Mouse (Mus musculus) CH12.LX (cell line): Measurements from ENCODE around the gene Gm10972. TPM values are rescaled to one million over a fixed set of nuclear protein-coding genes. Genes with fewer than 3 reads are reported as not detected.
"Not testable (repeated sequence)": the region's sequence is repeated elsewhere in the genome, so short reads cannot be mapped to it uniquely, and the experiment has no call there.

ENCODE experiments used
- DNase-seq: peaks from one replicate; pipeline ENCODE4 v3.0.0-alpha.2; 2013; ENCODE audit errors: extremely low read depth
- H3K27ac ChIP-seq: 2 replicates; pipeline ENCODE4 v1.5.1; 2012; ENCODE audit warnings: low read depth, mild to moderate bottlenecking, control low read depth, moderate library complexity; ENCODE audit not compliant: insufficient read depth
- H3K27me3 ChIP-seq: replicated peaks from 2 replicates; pipeline ENCODE3; 2012; ENCODE audit warnings: inconsistent platforms
- H3K36me3 ChIP-seq, 2 experiments: replicated peaks in 1 of 2; 2 replicates each; pipeline versions ENCODE3 to v1.6.1; 2012; ENCODE audit warnings: inconsistent platforms in 1 of 2, low read length in 1 of 2, mild to moderate bottlenecking in 1 of 2, mixed read lengths in 1 of 2, moderate library complexity in 1 of 2; ENCODE audit not compliant: control insufficient read depth in 1 of 2, insufficient read depth in 1 of 2
- H3K4me1 ChIP-seq, 2 experiments: 2 replicates each; pipeline ENCODE4 v1.6.1; 2012; ENCODE audit warnings: inconsistent platforms in 1 of 2, moderate library complexity in 1 of 2; ENCODE audit not compliant: insufficient read depth in 2 of 2, control insufficient read depth in 1 of 2
- H3K4me2 ChIP-seq: 2 replicates; pipeline ENCODE4 v1.6.1; 2012; ENCODE audit warnings: low read depth, mild to moderate bottlenecking, control low read depth; ENCODE audit not compliant: poor library complexity, insufficient read depth, severe bottlenecking
- H3K4me3 ChIP-seq, 3 experiments: fragments of 150-350 bp in 1 of 3; sonication (generic) in 1 of 3; replicated peaks in 1 of 3; 2 replicates each; pipeline versions ENCODE3 to v1.5.1; 2011 to 2012; ENCODE audit warnings: low read depth in 2 of 3, low read length in 2 of 3, mild to moderate bottlenecking in 2 of 3, moderate library complexity in 2 of 3, control low read depth in 1 of 3, improper control_type of control experiment in 1 of 3, inconsistent platforms in 1 of 3, mixed read lengths in 1 of 3; ENCODE audit not compliant: poor library complexity in 1 of 3
- H3K79me2 ChIP-seq: replicated peaks from 2 replicates; pipeline ENCODE4 v1.6.1; 2012; ENCODE audit warnings: mild to moderate bottlenecking, moderate library complexity; ENCODE audit not compliant: control insufficient read depth, poor library complexity, insufficient read depth, severe bottlenecking; ENCODE audit errors: extremely low read depth
- H3K9ac ChIP-seq: 2 replicates; pipeline ENCODE4 v1.6.1; 2012; ENCODE audit warnings: low read depth, mild to moderate bottlenecking, control low read depth, moderate library complexity; ENCODE audit not compliant: insufficient read depth
- H3K9me3 ChIP-seq: replicated peaks from 2 replicates; pipeline ENCODE3; 2012; ENCODE audit warnings: low read length, inconsistent platforms, mixed read lengths
- CHD1 ChIP-seq: IDR thresholded peaks from 2 replicates; pipeline ENCODE4 v1.6.1; 2012; ENCODE audit warnings: low read depth, low read length, improper control_type of control experiment, inconsistent platforms
- JUND ChIP-seq: conservative IDR thresholded peaks from 2 replicates; pipeline ENCODE4 v1.6.1; 2011; ENCODE audit warnings: low read depth, low read length, improper control_type of control experiment
- MAFK ChIP-seq: IDR thresholded peaks from 2 replicates; pipeline ENCODE4 v1.6.1; 2011; ENCODE audit warnings: low read length, improper control_type of control experiment; ENCODE audit not compliant: insufficient replicate concordance
- NRF1 ChIP-seq: IDR thresholded peaks from 2 replicates; pipeline ENCODE4 v1.6.1; 2014; ENCODE audit warnings: low read depth, mild to moderate bottlenecking, inconsistent platforms, low read length, improper control_type of control experiment, moderate library complexity
- POLR2A ChIP-seq: IDR thresholded peaks from 2 replicates; pipeline ENCODE4 v1.6.1; 2011; ENCODE audit warnings: low read depth, mild to moderate bottlenecking, improper control_type of control experiment, low read length
- RAD21 ChIP-seq: IDR thresholded peaks from 2 replicates; pipeline ENCODE4 v1.6.1; 2011; ENCODE audit warnings: low read depth, mild to moderate bottlenecking, low read length, improper control_type of control experiment, moderate library complexity
- SIN3A ChIP-seq: IDR thresholded peaks from 2 replicates; pipeline ENCODE4 v1.6.1; 2012; ENCODE audit warnings: low read length, improper control_type of control experiment, inconsistent platforms
- UBTF ChIP-seq: IDR thresholded peaks from 2 replicates; pipeline ENCODE4 v1.6.1; 2012; ENCODE audit warnings: low read depth, mild to moderate bottlenecking, inconsistent platforms, low read length, improper control_type of control experiment, moderate library complexity
- USF2 ChIP-seq: conservative IDR thresholded peaks from 2 replicates; pipeline ENCODE4 v1.6.1; 2011; ENCODE audit warnings: low read depth, low read length, improper control_type of control experiment
- ZMIZ1 ChIP-seq: IDR thresholded peaks from 2 replicates; pipeline ENCODE4 v1.6.1; 2012; ENCODE audit warnings: low read depth, mild to moderate bottlenecking, inconsistent platforms, low read length, improper control_type of control experiment
- ZNF384 ChIP-seq: IDR thresholded peaks from 2 replicates; pipeline ENCODE4 v1.6.1; 2012; ENCODE audit warnings: low read depth, low read length, improper control_type of control experiment, inconsistent platforms
- dilution Hi-C: fragments of 300-500 bp; cut with MboI; formaldehyde crosslinking; loops from 2 replicates; pipeline ENCODE4 v1.14.3; 2020; ENCODE audit warnings: low sequenced_read_pairs; ENCODE audit not compliant: extremely low pct_unique_long_range_greater_than_20kb, extremely low pct_ligation_motif_present
- in situ Hi-C: fragments of 300-500 bp; cut with MboI; formaldehyde crosslinking; loops from 3 replicates; pipeline ENCODE4 v1.14.3; 2019; ENCODE audit warnings: low sequenced_read_pairs, low pct_ligation_motif_present, low pct_unique_long_range_greater_than_20kb, mixed read lengths
- polyA plus RNA-seq: library from polyadenylated mRNA; unstranded; fragments of >175 nt; gene quantifications from 2 replicates; pipeline ENCODE4 v1.2.1, GENCODE M21; 2012; ENCODE audit warnings: low read depth; ENCODE audit not compliant: insufficient read length
- total RNA-seq, 2 experiments: library from RNA; depleted of rRNA; stranded (reverse); fragments of 300-350 nt in 1 of 2; fragments of >200 nt in 1 of 2; gene quantifications; 2 replicates each; pipeline ENCODE4 v1.2.3; 2012 to 2014

Gm10972 gene
- total and polyA plus RNA-seq, 3 experiments = not detected

DNA sequence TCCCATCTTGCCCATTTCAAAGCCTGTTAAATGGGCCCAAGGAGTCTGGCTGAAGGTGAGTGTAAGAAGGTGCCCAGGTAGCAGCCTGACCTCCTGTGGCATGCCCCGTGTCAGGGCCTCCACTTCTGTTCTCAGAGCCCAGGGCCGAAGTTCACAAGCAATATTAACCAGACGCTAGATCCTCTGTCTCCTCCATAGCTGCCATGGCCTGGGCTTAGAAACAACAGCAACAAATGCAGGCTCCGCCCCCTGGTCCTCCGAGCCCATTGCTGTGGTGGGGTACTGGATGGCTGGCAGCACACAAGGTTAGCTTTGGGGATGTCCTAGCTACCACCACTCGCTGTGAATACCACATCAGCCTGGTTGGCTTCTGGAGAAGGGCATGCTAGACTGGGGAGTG, 47.2 kb downstream of the Gm10972 start:
- H3K4me3 ChIP-seq, H3K36me3 ChIP-seq, H3K4me1 ChIP-seq, in situ Hi-C loops, H3K27ac ChIP-seq, dilution Hi-C loops, H3K79me2 ChIP-seq, H3K4me2 ChIP-seq, DNase-seq, H3K27me3 ChIP-seq, H3K9ac ChIP-seq, H3K9me3 ChIP-seq: not testable (repeated sequence)

DNA sequence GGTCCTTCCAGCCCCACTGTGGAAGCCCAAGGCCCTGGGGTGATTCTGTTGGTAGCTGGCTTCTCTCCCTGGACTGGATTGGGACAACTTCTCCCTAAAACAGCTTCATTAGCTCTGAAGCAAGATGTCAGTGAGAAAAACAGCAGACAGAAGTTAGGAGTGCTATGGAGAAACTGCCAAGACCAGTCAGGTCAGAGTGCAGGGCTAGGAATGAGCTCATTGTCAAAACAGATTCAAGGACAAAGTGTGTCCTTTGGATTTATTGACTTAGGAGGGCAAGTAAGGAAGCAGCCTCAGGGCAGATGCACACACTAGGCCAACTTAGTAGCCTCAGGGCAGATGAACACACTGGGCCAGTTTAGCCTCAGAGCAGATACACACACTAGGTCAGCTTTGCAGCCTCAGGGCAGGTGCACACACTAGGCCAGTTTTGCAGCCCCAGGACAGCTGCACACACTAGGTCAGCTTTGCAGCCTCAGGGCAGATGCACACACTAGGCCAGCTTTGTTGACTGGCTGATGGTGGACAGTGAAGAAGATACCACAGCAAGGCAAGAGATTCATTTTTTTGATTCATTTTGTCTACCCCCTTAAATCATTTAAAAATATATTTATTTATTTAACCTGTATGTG, 47.8 kb downstream of the Gm10972 start:
- H3K4me2 ChIP-seq = no peak overlapping the region
- no peaks in the 10 kb centered on the region for H3K27me3 ChIP-seq
- H3K9ac ChIP-seq = no peak overlapping the region
- no peak for DNase-seq
- no peaks in the 10 kb centered on the region for H3K9me3 ChIP-seq
- no peaks in the 10 kb centered on the region for H3K79me2 ChIP-seq
- in situ Hi-C loops = no loop called here
- no peaks in the 10 kb centered on the region for H3K4me1 ChIP-seq
- dilution Hi-C loops = no loop called here
- no peak overlapping the region for H3K4me3 ChIP-seq
- no peaks in the 10 kb centered on the region for H3K36me3 ChIP-seq
- no peak overlapping the region for H3K27ac ChIP-seq
- TF ChIP-seq RAD21 = no peak
- TF ChIP-seq UBTF = no peak
- no peak for TF ChIP-seq JUND
- TF ChIP-seq ZNF384 = no peak
- no peak for TF ChIP-seq SIN3A
- no peak for TF ChIP-seq CHD1
- TF ChIP-seq NRF1 = no peak
- TF ChIP-seq POLR2A = no peak
- TF ChIP-seq USF2 = no peak
- TF ChIP-seq MAFK = no peak
- no peak for TF ChIP-seq ZMIZ1

DNA sequence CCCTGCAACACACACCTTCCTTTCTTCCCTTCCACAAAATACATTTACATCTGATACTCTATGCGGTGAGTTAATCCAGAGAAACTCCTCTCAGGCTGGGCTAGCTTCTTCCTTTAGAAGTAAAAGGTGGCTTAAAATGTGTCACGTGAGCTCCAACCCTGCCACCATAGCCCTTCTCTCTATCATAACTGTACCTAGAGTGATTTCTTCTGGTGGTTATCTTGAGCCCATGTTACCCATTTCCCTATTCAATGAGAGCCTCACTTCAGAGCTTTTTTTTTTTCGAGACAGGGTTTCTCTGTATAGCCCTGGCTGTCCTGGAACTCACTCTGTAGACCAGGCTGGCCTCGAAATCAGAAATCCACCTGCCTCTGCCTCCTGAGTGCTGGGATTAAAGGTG, 48.8 kb downstream of the Gm10972 start:
- H3K27me3 ChIP-seq, in situ Hi-C loops, H3K4me1 ChIP-seq, H3K4me2 ChIP-seq, DNase-seq, H3K9ac ChIP-seq, H3K79me2 ChIP-seq, H3K9me3 ChIP-seq, H3K36me3 ChIP-seq, dilution Hi-C loops, H3K4me3 ChIP-seq, H3K27ac ChIP-seq: not testable (repeated sequence)

Other genes starting within 250 kb of the Gm10972 start
- gene Lingo4, start 244.6 kb upstream of the Gm10972 start, total RNA-seq (2012; rRNA removed) = not detected in 2 replicates
- not detected in 2 replicates for gene Lingo4, start 244.6 kb upstream of the Gm10972 start, total RNA-seq (2014; rRNA removed)
- not detected in 2 replicates for gene Lingo4, start 244.6 kb upstream of the Gm10972 start, polyA plus RNA-seq
- gene Tdrkh, start 229.8 kb upstream of the Gm10972 start, total RNA-seq (2012; rRNA removed) = not detected in 2 replicates
- not detected in 2 replicates for gene Tdrkh, start 229.8 kb upstream of the Gm10972 start, total RNA-seq (2014; rRNA removed)
- not detected in 2 replicates for gene Tdrkh, start 229.8 kb upstream of the Gm10972 start, polyA plus RNA-seq
- gene Mrpl9, start 199.8 kb upstream of the Gm10972 start, total RNA-seq (2012; rRNA removed) = 114 and 128 TPM in 2 replicates
- 110 and 111 TPM in 2 replicates for gene Mrpl9, start 199.8 kb upstream of the Gm10972 start, total RNA-seq (2014; rRNA removed)
- gene Mrpl9, start 199.8 kb upstream of the Gm10972 start, polyA plus RNA-seq = 104 and 119 TPM in 2 replicates
- gene Oaz3, start 199.2 kb upstream of the Gm10972 start, total RNA-seq (2012; rRNA removed) = 0.51 and 0.80 TPM in 2 replicates
- not detected in 2 replicates for gene Oaz3, start 199.2 kb upstream of the Gm10972 start, total RNA-seq (2014; rRNA removed)
- 0.29 and 0.71 TPM in 2 replicates for gene Oaz3, start 199.2 kb upstream of the Gm10972 start, polyA plus RNA-seq
- 0.13 and 0.21 TPM in 2 replicates for gene Celf3, start 164.8 kb upstream of the Gm10972 start, total RNA-seq (2012; rRNA removed)
- gene Celf3, start 164.8 kb upstream of the Gm10972 start, total RNA-seq (2014; rRNA removed) = not detected in 2 replicates
- gene Celf3, start 164.8 kb upstream of the Gm10972 start, polyA plus RNA-seq = 0.56 and 0.70 TPM in 2 replicates
- not detected in 2 replicates for gene Riiad1, start 162.8 kb upstream of the Gm10972 start, total RNA-seq (2012; rRNA removed)
- not detected in 2 replicates for gene Riiad1, start 162.8 kb upstream of the Gm10972 start, total RNA-seq (2014; rRNA removed)
- gene Riiad1, start 162.8 kb upstream of the Gm10972 start, polyA plus RNA-seq = not detected in 2 replicates
- gene Snx27, start 60.4 kb upstream of the Gm10972 start, total RNA-seq (2012; rRNA removed) = 23.1 and 24.9 TPM in 2 replicates
- 31.3 and 34.9 TPM in 2 replicates for gene Snx27, start 60.4 kb upstream of the Gm10972 start, total RNA-seq (2014; rRNA removed)
- gene Snx27, start 60.4 kb upstream of the Gm10972 start, polyA plus RNA-seq = 30.2 and 35.3 TPM in 2 replicates
- 3.4 and 4.0 TPM in 2 replicates for gene Tuft1, start 15.8 kb downstream of the Gm10972 start, total RNA-seq (2012; rRNA removed)
- 7.4 and 7.7 TPM in 2 replicates for gene Tuft1, start 15.8 kb downstream of the Gm10972 start, total RNA-seq (2014; rRNA removed)
- 7.2 and 7.5 TPM in 2 replicates for gene Tuft1, start 15.8 kb downstream of the Gm10972 start, polyA plus RNA-seq
- not detected in 2 replicates for gene Selenbp2, start 50.4 kb downstream of the Gm10972 start, total RNA-seq (2012; rRNA removed)
- not detected in 2 replicates for gene Selenbp2, start 50.4 kb downstream of the Gm10972 start, total RNA-seq (2014; rRNA removed)
- not detected in 2 replicates for gene Selenbp2, start 50.4 kb downstream of the Gm10972 start, polyA plus RNA-seq
- gene Cgn, start 143.4 kb downstream of the Gm10972 start, total RNA-seq (2012; rRNA removed) = 0.17 and 0.25 TPM in 2 replicates
- gene Cgn, start 143.4 kb downstream of the Gm10972 start, total RNA-seq (2014; rRNA removed) = 0.04 TPM in 1 of 2 replicates, not detected in the other
- 0.41 and 1.1 TPM in 2 replicates for gene Cgn, start 143.4 kb downstream of the Gm10972 start, polyA plus RNA-seq
- 9.5 and 10.1 TPM in 2 replicates for gene Pogz, start 194.5 kb downstream of the Gm10972 start, total RNA-seq (2012; rRNA removed)
- 6.7 and 7.7 TPM in 2 replicates for gene Pogz, start 194.5 kb downstream of the Gm10972 start, total RNA-seq (2014; rRNA removed)
- 23.4 and 23.6 TPM in 2 replicates for gene Pogz, start 194.5 kb downstream of the Gm10972 start, polyA plus RNA-seq
- 554 and 695 TPM in 2 replicates for gene Psmb4, start 243.8 kb downstream of the Gm10972 start, total RNA-seq (2012; rRNA removed)
- gene Psmb4, start 243.8 kb downstream of the Gm10972 start, total RNA-seq (2014; rRNA removed) = 798 and 801 TPM in 2 replicates
- 435 and 481 TPM in 2 replicates for gene Psmb4, start 243.8 kb downstream of the Gm10972 start, polyA plus RNA-seq